Mouse (Mus musculus): Measurements from ENCODE around the gene Zscan18.

- TF ChIP-seq POLR2A (IDR thresholded peaks at IDR 0.05; ENCODE audit: low read depth, low read length) = no peak
- no peak for TF ChIP-seq CTCF (IDR thresholded peaks at IDR 0.05; ENCODE audit: extremely low read depth, insufficient read depth, insufficient read length, insufficient replicate concordance)
These were observed 32.3 kb upstream of the Zscan18 start for GRCm38 (mm10) chr7:12835779-12836178.

All from spleen, adult 2 months (tissue).